Mouse (Mus musculus) right cerebral cortex, postnatal 25 days (tissue): ENCODE measurements at regions not wholly inside any gene's neighbourhood (a gene's known extent, or its start where the extent isn't known, plus 50 kb on each side); places are given as distances from the start of the nearest gene placed in this dataset.

Experiments
- DNase-seq: peaks from one replicate; pipeline ENCODE4 v3.0.0; 2022

DNA sequence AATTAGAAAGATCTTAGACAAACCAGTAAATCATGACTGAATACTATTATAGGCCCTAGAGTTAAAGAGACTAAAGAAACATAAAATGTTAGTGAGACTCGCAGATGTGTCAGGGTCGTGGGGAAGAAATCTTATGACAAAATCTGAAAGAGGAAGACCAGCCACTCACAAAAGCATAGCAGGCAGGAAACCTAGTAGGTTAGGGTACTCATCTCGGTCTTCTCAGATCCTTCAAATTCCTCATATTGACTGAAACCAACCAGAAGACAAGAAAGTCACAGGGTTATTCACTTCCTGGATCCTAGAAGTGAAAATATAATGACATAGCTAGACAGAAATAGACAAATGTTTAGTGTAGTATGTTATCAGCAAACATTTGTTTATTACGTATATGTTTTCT, 387.5 kb downstream of the Cenpc1 start:
- no peak for DNase-seq

DNA sequence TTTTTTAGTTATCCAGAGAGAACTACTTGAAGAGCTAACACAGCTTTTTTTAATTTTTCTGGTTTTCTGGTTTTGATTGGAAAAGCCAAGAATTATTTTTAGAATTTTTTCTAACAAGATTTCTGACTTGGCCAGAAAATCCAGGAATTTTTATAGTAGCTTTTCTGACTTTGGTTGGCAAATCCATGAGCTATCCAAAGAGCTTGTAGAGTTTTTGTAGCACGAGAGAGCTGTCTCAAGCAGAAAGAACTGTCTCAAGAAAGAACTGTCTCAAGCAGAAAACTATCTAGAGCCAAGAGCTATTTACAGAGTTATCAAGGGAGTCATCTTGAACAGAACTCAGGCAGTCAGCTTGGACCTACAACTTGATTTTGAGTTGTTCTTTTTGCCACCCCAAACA, 394.3 kb downstream of the Cenpc1 start:
- no peak for DNase-seq

DNA sequence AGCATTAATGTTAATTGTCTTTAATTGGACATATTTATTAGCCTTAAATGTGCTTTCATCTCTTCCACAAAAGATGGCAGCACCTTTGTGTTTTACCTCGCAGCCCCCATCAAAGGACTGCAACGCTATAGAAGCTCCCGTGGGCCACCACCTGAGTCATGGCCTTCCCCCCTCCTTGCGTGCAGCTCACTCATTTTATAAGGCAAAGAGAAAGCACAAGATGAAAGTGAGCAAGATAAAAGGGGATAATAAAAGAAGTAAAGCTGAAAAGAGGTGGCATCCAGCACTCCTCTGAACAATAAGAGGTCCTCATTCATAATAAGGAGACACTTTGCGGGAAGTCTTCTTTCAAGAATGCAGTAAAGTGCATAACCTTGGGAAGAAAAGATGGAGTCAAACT, 403.9 kb downstream of the Cenpc1 start:
- no peak for DNase-seq

DNA sequence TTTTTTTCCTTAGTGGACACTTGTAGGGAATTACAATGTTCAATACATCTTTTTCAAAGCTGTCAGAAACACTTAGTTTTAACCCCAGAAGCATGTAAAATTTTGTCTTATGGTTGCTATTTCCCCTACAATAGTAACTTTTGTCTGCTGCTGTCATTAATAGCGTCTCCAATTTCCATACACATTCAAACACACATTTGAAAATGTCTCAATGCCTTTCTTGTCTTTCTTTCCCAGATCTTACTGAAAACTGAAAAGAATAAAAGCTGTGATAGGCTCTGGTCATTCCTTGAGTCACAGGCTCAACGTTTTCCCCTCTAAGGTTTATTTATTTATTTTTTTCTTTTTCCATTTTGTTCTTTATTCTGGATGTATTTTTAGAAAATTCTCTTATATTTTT, 444.3 kb downstream of the Cenpc1 start:
- no peak for DNase-seq

DNA sequence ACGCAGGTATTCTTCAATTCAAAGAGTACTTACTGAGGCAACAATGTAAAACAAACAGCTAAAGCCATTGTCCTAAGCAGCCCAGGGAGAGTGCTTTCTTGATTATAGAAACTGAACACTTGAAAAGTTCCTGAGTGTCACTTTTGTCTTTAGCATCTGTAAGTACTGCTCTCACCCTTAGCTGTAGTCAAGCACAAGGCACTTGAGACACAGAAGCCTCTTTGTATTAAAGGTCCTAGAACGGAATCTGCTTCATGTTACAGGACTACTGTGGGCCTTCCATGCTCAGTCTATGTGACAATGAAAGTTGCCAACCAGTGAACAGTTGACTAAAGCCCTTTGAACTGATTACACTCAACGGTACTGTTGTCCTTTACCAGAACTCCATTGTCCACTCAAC, 450.6 kb downstream of the Cenpc1 start:
- DNase-seq, result no peak

DNA sequence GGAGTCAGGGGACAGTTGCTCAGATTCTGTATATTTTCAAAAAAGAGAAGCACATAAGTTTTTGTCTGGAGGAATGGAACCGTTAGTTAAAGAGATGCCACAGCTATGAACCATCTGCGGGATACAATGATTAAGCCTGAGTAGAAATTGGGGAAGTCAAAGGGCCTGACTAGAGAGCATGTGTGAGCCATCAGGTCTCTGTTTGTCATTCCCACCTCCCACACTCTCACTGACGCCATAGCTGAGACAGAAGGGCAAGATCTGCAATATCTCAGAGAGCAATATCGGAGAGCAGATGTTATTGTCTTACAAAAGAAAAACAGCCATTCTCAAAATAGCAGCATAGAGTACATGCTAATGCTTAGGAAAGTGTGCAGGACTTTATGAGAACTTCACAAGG, 452.8 kb downstream of the Cenpc1 start:
- DNase-seq, result no peak

DNA sequence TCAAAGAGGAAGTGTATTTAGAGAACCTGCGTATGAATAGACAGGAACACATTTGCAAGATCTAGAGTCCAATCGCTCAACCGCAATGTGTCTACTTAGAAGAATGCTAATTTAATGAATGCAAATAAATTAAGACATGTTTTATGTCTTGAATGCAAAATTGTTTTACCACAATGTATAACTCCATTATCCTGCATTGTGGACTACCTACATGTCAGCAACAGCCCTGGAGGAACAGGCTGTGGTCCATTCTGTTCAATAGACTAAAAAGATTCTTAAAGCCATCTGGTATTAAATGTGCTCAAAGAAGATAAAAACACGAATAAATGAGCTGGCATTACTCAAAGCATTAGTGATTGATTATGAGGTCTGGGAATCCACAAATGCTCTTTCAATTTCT, 456.3 kb downstream of the Cenpc1 start:
- no peak for DNase-seq

DNA sequence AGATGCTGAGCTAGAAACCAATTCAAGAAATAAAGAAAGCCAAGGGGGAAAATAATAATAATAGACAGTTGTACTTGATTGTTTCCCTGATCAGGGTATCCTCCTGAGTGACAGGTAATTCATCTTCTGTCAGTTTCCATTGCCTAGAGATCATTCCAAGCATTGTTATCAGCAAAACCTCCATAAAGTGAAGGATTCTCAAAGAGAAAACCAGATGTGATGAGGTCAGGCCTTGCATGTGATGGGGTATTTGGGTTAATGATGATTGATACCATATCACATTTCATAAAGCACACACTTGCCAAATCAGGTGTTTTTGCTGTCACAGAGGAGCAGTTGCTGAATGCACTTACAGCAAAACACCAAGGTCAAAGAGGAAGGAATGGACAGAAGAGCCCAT, 467.2 kb downstream of the Cenpc1 start:
- DNase-seq, result no peak

DNA sequence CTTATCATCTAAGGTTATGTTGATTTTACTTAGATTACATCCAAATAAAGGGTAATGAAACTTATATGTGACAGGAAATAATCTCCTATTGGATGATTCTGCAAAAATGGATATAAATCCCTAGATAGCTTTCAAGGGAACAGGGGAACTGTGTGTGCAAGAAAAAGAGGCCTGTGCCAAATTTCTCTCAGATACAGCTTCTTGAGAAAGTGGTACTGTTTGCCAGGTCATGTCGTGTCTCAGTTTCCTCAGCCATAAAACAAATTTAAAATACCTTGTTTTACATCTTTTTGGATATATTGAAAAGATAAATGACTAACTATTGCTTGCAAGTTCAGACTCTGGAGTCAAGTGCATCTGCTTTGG, 470.3 kb downstream of the Cenpc1 start:
- no peak for DNase-seq

DNA sequence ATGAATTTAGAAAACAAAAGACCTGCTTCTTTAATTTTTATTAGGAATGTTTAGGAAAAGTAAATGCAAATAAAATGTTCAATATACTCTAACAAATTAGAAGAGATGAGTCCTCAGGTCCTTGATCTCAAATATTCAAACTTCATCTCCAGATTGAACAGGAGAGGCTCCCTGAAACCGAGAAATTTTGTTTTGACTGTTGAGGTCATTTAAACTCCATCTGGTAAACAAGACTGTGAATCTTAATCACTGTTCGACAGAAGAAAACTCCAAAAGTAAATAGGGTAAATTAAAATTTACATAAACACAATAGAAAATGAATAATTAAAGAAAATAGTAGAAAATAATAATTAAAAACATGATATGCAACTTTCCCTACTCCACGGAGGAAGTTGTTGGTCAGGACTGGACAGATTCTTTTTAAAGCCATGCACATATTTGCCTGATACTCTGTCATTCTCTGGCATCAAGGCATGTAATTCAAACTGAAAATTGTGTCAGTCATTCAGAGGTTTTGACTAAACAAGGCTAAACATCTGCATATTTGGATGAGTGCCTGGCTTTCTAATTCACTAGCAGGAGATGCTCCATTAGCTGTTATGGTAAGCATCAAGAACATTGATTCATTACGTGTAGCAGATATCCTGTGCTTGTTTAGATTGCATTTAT, 470.8 kb downstream of the Cenpc1 start:
- no peak for DNase-seq

DNA sequence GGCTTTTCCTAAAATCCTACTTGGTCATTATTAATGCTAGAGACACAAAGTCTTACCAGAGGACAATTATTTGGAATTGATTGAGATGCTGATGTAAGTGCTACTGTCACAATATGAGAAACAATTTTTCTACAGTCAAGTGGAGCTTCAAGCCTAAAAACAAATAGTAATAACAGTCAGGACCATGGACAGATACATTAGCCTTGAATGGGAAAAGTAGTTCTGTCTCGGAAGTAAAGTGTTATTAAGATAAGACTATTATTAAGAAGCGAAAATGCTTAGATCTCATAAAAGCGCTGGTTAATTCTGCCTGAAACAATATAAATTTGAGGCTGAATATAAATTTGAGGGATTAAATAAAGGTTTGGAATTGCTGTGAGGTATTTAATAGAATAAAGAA, 473.1 kb downstream of the Cenpc1 start:
- no peak for DNase-seq

DNA sequence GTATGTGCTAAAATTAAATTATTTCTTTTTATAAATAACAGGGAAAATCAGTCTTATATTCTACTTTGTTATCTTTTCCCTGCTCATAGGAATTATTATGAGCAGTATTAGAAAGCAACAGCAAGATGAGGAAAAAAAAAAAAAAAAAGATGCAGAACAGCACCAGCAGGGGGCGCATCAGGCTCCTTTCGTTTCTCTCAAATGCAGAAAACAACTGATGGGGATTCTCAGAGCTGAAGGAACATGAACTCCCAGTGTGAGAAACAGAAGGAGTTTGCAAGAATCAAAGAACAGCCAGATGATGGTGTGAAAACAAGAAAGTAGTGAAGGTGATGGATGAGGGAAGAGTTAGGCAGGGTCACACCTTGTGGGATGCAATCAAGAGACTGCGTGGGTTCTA, 478.7 kb downstream of the Cenpc1 start:
- no peak for DNase-seq

DNA sequence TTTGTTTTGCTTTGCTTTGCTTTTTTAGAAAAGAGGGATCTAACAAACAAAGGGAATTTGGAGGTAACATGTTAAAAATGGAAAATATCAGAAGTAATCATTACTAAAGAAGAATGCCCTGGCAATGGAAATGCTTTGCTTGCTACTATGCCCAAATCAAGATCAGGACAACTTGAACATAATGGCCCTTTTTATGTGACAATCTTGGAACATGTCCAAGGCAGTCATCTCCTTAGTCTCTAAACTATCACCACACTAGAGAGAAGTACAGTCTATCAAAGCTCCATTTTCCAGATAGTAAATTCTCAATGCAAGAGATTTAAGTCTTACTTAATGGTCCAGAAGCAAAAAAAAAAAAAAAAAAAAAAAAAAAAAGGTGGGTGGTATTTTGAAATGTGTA, 492.9 kb downstream of the Cenpc1 start:
- no peak for DNase-seq

DNA sequence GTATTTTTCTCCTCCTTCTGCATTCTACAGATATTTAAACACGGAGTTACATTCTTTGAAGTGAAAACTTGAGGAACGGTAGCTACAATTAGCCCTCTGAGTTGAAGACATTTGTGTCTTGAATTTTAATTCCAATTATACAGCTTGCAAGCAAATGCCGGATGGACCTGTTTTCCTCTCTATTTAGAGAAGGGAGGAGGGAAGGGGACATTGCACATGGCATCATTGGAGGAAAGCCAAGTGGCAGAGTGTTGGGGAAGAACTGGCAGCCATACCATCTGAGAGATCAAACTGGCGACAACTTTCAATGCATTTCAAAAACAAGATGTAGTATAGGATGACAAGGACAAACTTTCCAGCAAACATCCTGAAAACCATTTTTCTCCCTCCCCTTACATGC, 493.4 kb downstream of the Cenpc1 start:
- DNase-seq, result peak; percentile 5

DNA sequence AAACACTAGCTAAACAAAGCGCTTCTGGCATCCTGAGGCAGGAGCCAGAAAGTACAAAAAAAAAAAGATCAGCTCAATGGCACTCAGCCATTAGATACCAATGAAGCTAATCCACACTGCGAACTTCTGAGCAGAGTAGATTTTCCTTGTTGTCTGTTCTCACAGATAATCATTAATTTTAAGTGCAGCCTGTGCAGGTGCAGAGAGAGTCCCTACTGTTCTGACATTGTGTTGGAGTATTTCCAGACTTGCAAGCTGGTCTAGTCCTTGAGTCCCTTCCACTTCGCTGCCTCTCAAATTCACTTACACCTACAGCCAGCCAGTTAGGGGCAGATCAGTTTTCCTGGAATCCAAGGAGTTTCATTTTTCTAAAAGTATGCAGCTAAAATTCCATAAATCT, 494.0 kb downstream of the Cenpc1 start:
- peak; percentile 4 for DNase-seq

DNA sequence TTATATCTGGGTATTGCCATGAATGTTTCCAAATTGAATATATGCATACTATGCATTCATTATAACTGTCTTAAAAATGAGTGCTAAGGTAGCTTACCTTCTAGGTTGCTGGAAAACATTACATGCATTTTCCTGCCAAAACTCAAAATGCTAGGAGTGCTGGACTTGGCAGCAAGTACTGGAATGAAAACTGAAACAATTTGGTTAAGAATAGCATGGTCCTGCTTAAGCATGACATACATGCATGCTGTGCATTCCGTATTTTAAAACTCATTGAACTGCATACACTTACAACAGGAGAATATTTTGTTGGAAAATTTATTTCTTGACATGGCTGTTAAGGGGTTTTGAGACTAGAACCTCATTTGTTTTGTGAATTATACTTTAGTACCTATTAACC, 529.1 kb downstream of the Cenpc1 start:
- no peak for DNase-seq

DNA sequence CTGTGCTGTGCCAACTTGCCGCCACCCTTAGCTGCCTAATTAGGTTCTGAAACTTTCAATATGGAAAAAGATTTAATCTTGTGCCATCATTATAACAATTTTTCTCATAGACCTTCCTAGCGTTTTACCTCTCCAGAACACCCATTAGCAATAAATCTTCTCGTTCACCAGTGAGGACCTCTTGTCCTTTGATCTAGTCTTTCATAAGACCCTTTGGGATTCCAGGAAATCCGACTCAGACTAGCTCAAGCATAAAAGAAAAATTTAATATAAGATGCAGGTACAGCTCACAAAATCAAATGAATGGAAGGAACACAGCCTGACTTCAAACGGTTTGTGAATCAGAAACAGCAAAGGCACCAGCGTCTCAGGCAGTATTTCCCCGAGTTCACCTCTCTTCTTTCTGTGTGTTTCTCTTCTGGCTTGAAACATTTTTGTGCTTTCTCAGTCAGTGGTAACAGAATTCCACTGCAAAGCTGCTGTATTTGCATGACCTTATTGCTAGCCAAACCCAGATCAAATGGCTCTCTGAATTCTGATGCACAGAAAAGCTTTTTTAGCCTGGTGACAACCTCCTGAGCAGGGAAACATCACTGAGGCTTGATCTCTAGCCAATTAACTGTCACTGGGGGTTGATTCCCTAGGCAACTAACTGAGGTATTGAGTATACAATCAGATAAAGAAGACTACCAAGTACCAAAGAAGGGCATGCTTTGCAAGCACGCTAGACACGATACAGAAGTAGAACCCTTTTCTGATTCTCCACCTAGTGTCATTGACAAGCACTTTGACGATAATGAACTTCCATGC, 539.8 kb downstream of the Cenpc1 start:
- no peak for DNase-seq

DNA sequence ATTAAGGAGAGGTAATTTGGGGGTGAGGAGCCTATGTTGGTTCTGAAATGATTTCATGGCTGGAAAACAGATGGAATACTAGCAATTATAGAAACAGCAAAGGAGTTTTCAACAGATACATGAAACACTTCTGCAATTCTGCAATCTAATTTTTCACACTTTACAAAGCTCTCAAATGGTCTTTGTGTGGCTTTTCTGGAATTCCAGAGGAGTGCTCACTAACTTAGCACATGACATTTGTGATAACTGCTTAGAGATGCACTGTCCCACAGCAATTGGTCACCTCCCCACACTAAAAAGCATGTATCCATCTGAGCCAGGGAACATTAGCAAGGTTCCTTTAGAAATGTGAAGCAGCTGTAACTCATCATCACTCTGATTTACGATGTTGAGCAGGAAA, 560.1 kb downstream of the Cenpc1 start:
- DNase-seq, result no peak

DNA sequence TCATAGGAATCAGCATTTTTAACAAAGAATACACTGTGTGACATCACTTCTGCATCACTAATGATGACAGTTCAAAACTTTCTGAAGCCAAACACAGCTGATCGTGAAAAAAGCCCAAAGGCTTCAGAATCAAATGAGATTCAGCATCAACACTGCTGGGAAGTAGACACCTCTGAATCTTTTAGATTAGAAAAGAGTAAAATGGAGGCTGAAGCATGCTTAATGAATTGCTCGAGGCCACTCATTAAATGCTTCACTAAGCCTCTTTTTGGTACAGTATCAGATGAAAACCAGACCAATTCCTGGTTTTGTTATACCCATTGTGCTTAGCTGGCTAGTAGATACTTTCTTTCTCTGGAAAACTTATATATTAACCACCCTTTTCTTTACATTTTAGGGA, 568.1 kb downstream of the Cenpc1 start:
- DNase-seq, result no peak

DNA sequence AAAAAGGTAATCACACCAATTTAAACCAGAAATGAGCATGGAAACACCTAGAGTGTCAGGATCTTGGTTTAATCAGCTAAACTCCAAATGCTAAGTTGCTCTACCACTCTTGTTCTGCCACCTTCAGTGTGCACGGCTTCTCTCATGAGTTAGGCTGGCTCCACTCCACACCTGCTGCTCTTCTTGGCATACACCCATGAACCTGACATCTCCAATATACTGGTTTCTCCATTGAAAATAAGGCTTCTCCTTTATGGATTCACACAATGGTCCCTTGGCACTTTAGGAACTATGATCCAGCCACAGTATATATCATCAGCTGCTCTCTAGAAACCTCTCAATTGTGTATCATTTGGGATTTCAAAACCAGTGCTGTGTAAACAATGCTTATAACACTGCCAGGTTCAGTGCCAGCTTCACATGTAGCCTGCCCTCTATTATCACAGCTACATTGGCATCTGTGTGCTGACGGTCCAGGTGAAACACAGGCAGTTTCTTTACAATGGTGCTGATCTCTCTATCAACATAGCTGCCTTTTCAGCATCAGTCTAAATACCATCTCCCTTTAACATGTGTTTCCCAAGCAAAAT, 579.6 kb downstream of the Cenpc1 start:
- no peak for DNase-seq

DNA sequence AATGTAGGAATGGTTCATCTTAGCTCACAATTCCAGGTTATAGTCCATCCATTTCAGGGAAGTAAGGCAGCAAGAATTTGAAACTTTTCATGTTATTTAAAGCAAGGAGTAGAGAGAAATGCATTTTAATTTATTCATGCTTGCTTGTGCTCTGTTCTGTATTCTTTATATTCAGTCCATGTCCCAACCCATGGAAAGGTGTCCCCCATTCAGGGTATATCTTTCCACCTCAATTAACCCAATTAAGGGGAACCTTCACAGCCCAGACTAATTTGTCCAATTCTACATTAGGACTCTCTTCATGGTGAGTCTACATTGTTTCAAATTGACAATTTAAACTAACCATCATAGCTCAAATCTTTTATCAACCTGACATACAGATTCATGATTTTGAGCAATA, 580.2 kb downstream of the Cenpc1 start:
- no peak for DNase-seq

DNA sequence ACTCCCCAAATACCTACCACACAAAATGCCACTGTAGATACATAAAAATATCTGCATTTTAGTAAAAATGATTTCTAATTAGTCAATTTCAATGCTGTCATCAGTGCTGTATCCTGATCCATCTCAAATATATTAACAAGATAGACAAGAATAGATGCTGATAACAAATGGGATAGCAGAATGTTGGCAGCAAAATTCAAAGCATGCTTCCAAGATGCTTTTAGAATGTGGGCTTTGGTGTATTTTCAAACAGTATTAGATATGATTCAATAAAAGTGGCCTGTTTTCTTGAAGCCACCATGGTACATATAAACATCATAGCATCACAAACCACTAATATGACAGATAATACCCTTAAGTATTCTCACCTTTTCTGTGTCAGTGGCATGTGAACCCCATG, 597.6 kb downstream of the Cenpc1 start:
- no peak for DNase-seq

DNA sequence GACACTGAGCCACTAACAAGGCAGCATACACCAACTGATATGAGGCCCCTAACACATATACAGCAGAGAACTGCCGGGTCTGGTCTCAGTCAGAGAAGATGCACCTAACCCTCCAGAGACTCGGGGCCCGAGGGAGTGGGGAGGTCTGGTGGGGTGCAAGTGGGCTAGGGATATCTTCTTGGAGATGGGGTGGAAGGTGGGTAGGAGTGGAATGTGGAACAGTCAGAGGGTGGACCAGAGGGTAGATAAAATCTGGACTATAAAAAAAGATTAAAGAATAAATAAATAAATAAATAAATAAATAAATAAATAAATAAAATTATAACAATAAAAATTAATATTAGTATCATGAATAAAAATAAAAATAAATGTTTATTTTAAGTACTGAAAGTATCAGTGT, 598.2 kb downstream of the Cenpc1 start:
- DNase-seq, result no peak
